Mouse (Mus musculus) CH12.LX (cell line): ENCODE results near the gene Fam126b.
A peak's percentile ranks its signal among the peaks of the same experiment; 100 is the strongest.

Experiments
- CTCF ChIP-seq, 2 experiments: IDR thresholded peaks in 1 of 2; conservative IDR thresholded peaks in 1 of 2; 2 replicates each; pipeline ENCODE4 v1.5.1; 2011 to 2012; ENCODE audit warnings: low read depth in 2 of 2, low read length in 2 of 2, improper control_type of control experiment in 1 of 2, inconsistent platforms in 1 of 2, mild to moderate bottlenecking in 1 of 2, moderate library complexity in 1 of 2
- E2F4 ChIP-seq: IDR thresholded peaks from 2 replicates; pipeline ENCODE4 v1.6.1; 2011; ENCODE audit warnings: low read depth, low read length, improper control_type of control experiment; ENCODE audit not compliant: insufficient replicate concordance
- ETS1 ChIP-seq: conservative IDR thresholded peaks from 2 replicates; pipeline ENCODE4 v1.6.1; 2012; ENCODE audit warnings: low read depth, mild to moderate bottlenecking, inconsistent platforms, low read length, improper control_type of control experiment, moderate library complexity
- MAFK ChIP-seq: IDR thresholded peaks from 2 replicates; pipeline ENCODE4 v1.6.1; 2011; ENCODE audit warnings: low read length, improper control_type of control experiment; ENCODE audit not compliant: insufficient replicate concordance
- NRF1 ChIP-seq: IDR thresholded peaks from 2 replicates; pipeline ENCODE4 v1.6.1; 2014; ENCODE audit warnings: low read depth, mild to moderate bottlenecking, inconsistent platforms, low read length, improper control_type of control experiment, moderate library complexity
- POLR2A ChIP-seq: IDR thresholded peaks from 2 replicates; pipeline ENCODE4 v1.6.1; 2011; ENCODE audit warnings: low read depth, mild to moderate bottlenecking, improper control_type of control experiment, low read length
- POLR2AphosphoS2 ChIP-seq: IDR thresholded peaks from 2 replicates; pipeline ENCODE4 v1.6.1; 2011; ENCODE audit warnings: low read depth, low read length, improper control_type of control experiment
- UBTF ChIP-seq: IDR thresholded peaks from 2 replicates; pipeline ENCODE4 v1.6.1; 2012; ENCODE audit warnings: low read depth, mild to moderate bottlenecking, inconsistent platforms, low read length, improper control_type of control experiment, moderate library complexity
- ZKSCAN1 ChIP-seq: IDR thresholded peaks from 2 replicates; pipeline ENCODE4 v1.6.1; 2012; ENCODE audit warnings: low read depth, inconsistent platforms, low read length, improper control_type of control experiment, borderline replicate concordance

- TF ChIP-seq UBTF (0 out of 2 replicates have a peak, but pooled peaks have one; percentile 35), POLR2A (peak; percentile 94), CTCF (conservative IDR thresholded peaks at IDR 0.05 in 1 of 2, IDR thresholded peaks at IDR 0.05 in 1 of 2; ENCODE audit: low read depth in 2 of 2, low read length in 2 of 2) (no peak), ZKSCAN1 (no peak), NRF1 (peak; percentile 76), E2F4 (peak; percentile 58; the same call in 1 of the 2 replicates), ETS1 (no peak), MAFK (no peak), POLR2AphosphoS2 (peak; percentile 71)
These were observed 81.4 kb downstream of the Fam126b start, which contains the start of gene Orc2 for GRCm38 (mm10) chr1:58504577-58505254.
